Mouse (Mus musculus) limb, embryonic 10.5 days (tissue): Measurements from ENCODE around the gene Nprl2. TPM values are rescaled to one million over a fixed set of nuclear protein-coding genes. Genes with fewer than 3 reads are reported as not detected.
A peak's percentile ranks its signal among the peaks of the same experiment; 100 is the strongest.

ENCODE experiments used
- DNase-seq: peaks from one replicate; pipeline ENCODE4 v3.0.0-alpha.2; 2017; ENCODE audit warnings: low spot score
- H3K27ac ChIP-seq: fragments of 300-500 bp; sonication (generic); 2 replicates; pipeline ENCODE4 v1.5.1; 2016; ENCODE audit warnings: mild to moderate bottlenecking
- H3K27me3 ChIP-seq: fragments of 300-500 bp; sonication (generic); 2 replicates; pipeline ENCODE4 v1.6.1; 2016; ENCODE audit warnings: low read depth, mild to moderate bottlenecking; ENCODE audit not compliant: poor library complexity, severe bottlenecking
- H3K36me3 ChIP-seq: fragments of 300-500 bp; sonication (generic); 2 replicates; pipeline ENCODE4 v1.6.1; 2016; ENCODE audit warnings: mild to moderate bottlenecking, moderate library complexity
- H3K4me1 ChIP-seq: fragments of 300-500 bp; sonication (generic); 2 replicates; pipeline ENCODE4 v1.6.1; 2016
- H3K4me3 ChIP-seq: fragments of 300-500 bp; sonication (generic); 2 replicates; pipeline ENCODE4 v1.5.1; 2016; ENCODE audit warnings: mild to moderate bottlenecking, moderate library complexity
- H3K9me3 ChIP-seq: fragments of 300-500 bp; sonication (generic); replicated peaks from 2 replicates; pipeline ENCODE4 v1.6.1; 2016; ENCODE audit warnings: mild to moderate bottlenecking
- WGBS: fragments of 180-500 bp; shearing (Covaris S2); methylation state at CpG from one replicate; pipeline ENCODE4 v1.1.7; 2016; 5-methylcytosine and 5-hydroxymethylcytosine counted together
- polyA plus RNA-seq: library from polyadenylated mRNA; unstranded; fragments of >200 nt; fragmentation: Nextera tagmentation; extraction: Ambion mirVana; gene quantifications from 2 replicates; pipeline ENCODE4 v1.2.1, GENCODE M21; 2016

Nprl2 gene
- polyA plus RNA-seq = 34.0 and 37.3 TPM in 2 replicates

DNA sequence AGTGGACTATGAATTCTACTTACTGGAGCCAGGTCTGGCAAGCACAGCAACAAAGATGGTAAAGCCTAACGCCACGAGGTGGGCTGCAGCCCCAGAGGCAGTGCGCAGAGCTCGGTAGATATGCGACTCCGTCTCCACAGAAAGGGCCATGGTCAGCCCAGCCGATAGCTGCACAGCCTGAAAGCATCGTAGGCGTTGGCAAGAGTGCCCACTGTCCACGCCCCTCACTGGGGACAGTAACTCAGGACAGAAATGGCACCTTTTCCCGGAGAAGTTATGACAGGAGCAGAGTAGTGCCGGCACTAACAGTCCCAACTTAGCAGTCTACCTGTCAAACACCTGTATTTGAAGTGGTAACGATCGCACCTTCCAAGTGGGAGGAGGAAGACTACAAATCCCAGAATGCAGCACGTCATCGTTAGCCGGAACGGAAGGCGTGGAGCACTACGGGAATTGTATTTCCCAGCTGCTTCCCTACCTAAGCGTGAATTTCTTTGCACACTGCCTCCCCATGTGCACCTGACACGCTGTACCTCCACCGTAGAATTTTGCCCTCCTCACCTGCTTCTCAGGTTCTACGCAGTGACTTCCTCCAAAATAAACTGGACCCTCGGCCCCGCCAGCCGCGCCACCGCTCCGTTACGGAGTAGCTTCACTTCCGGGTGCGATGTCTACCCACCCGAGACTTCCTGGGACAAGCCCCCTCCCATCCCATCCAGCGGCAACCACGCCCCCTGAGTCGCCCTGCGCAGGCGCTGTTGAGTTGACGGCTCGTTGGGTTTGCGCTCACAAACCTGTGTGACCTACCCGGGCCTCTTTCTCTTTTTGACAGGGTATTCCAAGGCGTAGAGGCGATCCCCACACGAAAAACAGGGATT, at the start of gene Nprl2, which contains the start of gene Cyb561d2:
Gene Nprl2, plus strand, starts transcription at position 753 of the 878 bp plus-strand sequence.
Gene Cyb561d2, minus strand, starts transcription at position 720 of the 878 bp plus-strand sequence.
- Histone ChIP-seq H3K27me3 (no peaks in the 10 kb centered on the region), H3K4me1 (peaks cover 48% of the 10 kb centered on the region), H3K9me3 (no peaks in the 10 kb centered on the region), H3K4me3 (peak within 1 kb of the TSS; percentile 68), H3K27ac (peak within 1 kb of the TSS; percentile 75), H3K36me3 (peaks cover 60% of the 10 kb centered on the region)
- peak; percentile 96 for DNase-seq
- under 1% methylated on average over 46 of the region's 46 CpGs for WGBS

- Histone ChIP-seq H3K4me3 (no peak overlapping the region), H3K27ac (no peak overlapping the region)
- WGBS = 49% methylated on average over 1 of the region's 1 CpGs
Observed at GRCm38 (mm10) chr9:107493511-107493910, 48.5 kb upstream of the Nprl2 start.

GRCm38 (mm10) chr9:107494238-107494637, 47.8 kb upstream of the Nprl2 start:
- H3K4me3 ChIP-seq = no peak overlapping the region
- H3K4me1 ChIP-seq = peaks cover 4% of the 10 kb centered on the region; the same call in 1 of the 2 replicates
- H3K27me3 ChIP-seq = peaks cover 47% of the 10 kb centered on the region; the same call in 1 of the 2 replicates
- H3K9me3 ChIP-seq = no peaks in the 10 kb centered on the region
- DNase-seq = no peak
- 80% methylated on average over 12 of the region's 12 CpGs for WGBS
- no peaks in the 10 kb centered on the region for H3K36me3 ChIP-seq
- no peak overlapping the region for H3K27ac ChIP-seq

More at GRCm38 (mm10) chr9:107493511-107493910, 48.5 kb upstream of the Nprl2 start:
- Histone ChIP-seq H3K27me3 (peaks cover 51% of the 10 kb centered on the region; the same call in 1 of the 2 replicates), H3K4me1 (peaks cover 4% of the 10 kb centered on the region; the same call in 1 of the 2 replicates), H3K36me3 (no peaks in the 10 kb centered on the region), H3K9me3 (no peaks in the 10 kb centered on the region)
- DNase-seq = no peak

GRCm38 (mm10) chr9:107496359-107496758, 45.7 kb upstream of the Nprl2 start:
- DNase-seq = no peak
- no peaks in the 10 kb centered on the region for H3K9me3 ChIP-seq
- WGBS = 86% methylated on average over 3 of the region's 3 CpGs
- peaks cover 38% of the 10 kb centered on the region; the same call in 1 of the 2 replicates for H3K27me3 ChIP-seq
- H3K4me3 ChIP-seq = no peak overlapping the region
- peaks cover 4% of the 10 kb centered on the region; the same call in 1 of the 2 replicates for H3K4me1 ChIP-seq
- H3K27ac ChIP-seq = no peak overlapping the region
- no peaks in the 10 kb centered on the region for H3K36me3 ChIP-seq

- peaks cover 11% of the 10 kb centered on the region for H3K4me1 ChIP-seq
- DNase-seq = no peak
- WGBS = 76% methylated on average over 3 of the region's 3 CpGs
- H3K27me3 ChIP-seq = peaks cover 40% of the 10 kb centered on the region
- no peaks in the 10 kb centered on the region for H3K36me3 ChIP-seq
- no peak overlapping the region for H3K4me3 ChIP-seq
- H3K27ac ChIP-seq = no peak overlapping the region
- no peaks in the 10 kb centered on the region for H3K9me3 ChIP-seq
Observed at GRCm38 (mm10) chr9:107500708-107501286, 41.2 kb upstream of the Nprl2 start.

DNA sequence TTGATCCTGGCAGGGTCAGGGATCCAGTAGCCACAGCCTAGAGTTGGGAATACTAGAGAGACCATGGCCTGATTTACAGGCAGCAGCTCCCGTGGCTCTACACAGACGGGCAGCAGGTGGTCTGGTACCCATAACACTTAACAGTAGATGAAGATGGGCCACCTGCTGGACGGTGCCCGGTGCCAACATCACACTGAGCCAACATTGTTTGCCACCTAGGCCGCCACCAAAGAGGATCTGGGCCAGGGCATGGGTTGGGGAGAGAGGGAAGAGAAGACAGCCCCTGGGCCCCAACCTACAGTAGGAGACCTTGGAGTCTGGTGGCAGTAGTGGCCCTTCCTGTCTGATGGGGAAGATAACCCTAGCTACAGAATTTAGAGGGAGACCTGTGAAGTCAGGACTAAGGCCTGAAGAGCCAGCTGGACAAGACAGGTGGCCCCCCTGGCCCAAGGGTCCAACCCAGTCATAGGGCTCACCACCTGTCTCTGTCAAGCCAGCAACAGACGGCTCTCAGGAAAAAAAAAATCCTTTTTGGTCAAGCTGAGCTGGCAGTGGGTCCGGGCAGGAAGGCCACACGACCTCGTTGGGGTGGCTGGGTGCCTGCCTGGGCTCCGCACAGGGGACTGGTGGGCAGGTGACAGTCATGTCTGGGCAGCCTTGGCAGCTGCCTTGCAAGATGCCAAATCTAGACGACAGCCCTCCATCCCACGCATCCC, 39.7 kb upstream of the Nprl2 start:
- 92% methylated on average over 12 of the region's 12 CpGs for WGBS
- Histone ChIP-seq H3K4me3 (no peak overlapping the region), H3K27ac (no peak overlapping the region), H3K4me1 (peaks cover 11% of the 10 kb centered on the region), H3K36me3 (no peaks in the 10 kb centered on the region), H3K27me3 (peaks cover 52% of the 10 kb centered on the region), H3K9me3 (no peaks in the 10 kb centered on the region)
- no peak for DNase-seq

- Histone ChIP-seq H3K27me3 (peaks cover 78% of the 10 kb centered on the region), H3K27ac (no peak overlapping the region), H3K4me3 (no peak overlapping the region), H3K4me1 (peaks cover 16% of the 10 kb centered on the region), H3K9me3 (no peaks in the 10 kb centered on the region), H3K36me3 (no peaks in the 10 kb centered on the region)
- WGBS = 69% methylated on average over 19 of the region's 19 CpGs
- no peak for DNase-seq
Observed at GRCm38 (mm10) chr9:107504662-107505537, 37.1 kb upstream of the Nprl2 start.

DNA sequence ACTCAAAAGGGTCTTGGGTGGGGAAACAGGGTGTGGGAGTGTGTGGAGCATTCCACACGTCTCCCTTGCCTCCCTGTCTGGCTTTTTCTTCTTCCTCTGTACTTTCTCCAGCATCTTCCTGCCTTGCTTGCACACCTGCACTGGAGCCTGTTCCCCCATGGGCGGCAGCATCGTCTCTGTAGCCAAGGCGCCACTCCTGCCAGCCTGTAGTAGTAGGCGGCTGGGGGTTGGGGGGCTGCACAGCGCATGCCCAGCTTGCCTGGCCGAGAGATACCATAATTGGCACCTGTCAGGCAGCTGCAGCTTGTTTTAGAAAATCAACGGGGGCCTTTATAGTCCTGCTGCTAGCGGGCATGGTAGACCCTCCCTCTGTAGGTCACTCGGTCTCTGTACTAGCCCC, 33.8 kb upstream of the Nprl2 start:
- WGBS = 57% methylated on average over 10 of the region's 10 CpGs
- H3K4me1 ChIP-seq = peaks cover 29% of the 10 kb centered on the region

DNA sequence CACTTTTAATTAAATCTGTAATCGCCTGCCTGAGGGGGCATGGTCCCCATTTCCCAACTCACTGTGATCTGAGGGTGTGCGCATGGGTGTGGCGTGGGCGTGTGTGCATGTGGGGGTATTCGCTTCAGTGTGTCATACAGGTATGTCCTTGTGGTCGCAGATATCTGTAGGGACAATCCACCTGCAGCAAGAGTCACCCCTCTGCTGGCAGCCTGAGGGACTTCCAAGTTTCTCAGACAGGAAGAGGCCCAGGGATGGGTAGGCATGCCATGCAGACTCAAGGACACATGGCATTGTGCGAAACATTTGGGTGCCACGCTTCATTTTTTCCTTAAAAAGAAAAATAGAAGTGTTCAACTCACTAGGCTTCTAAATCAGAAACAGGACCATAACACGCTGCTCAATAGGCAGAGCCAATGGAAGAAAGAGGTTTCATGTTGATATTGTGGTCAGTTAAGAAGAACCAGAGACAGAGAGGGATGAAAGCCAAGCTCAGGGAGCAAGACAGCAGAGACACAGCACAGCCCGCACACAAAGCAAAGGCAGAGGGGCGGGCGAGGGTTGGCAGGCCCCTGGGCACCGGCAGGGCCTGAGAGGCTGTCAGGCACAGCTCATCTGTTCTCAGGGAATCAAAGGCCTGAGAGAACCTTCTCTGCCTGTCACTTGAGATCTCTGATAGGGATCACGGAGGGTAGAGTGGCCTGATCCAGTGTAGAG, 31.5 kb upstream of the Nprl2 start:
- no peaks in the 10 kb centered on the region for H3K9me3 ChIP-seq
- peaks cover 20% of the 10 kb centered on the region for H3K4me1 ChIP-seq
- no peaks in the 10 kb centered on the region for H3K36me3 ChIP-seq
- WGBS = 80% methylated on average over 14 of the region's 14 CpGs
- peaks cover 89% of the 10 kb centered on the region for H3K27me3 ChIP-seq
- no peak overlapping the region for H3K4me3 ChIP-seq
- no peak overlapping the region for H3K27ac ChIP-seq
- no peak for DNase-seq

More for the DNA sequence above, 33.8 kb upstream of the Nprl2 start:
- DNase-seq = no peak
- Histone ChIP-seq H3K36me3 (no peaks in the 10 kb centered on the region), H3K27me3 (peaks cover 90% of the 10 kb centered on the region), H3K4me3 (no peak overlapping the region), H3K9me3 (no peaks in the 10 kb centered on the region), H3K27ac (no peak overlapping the region)

- 49% methylated on average over 8 of the region's 8 CpGs for WGBS
- no peak for DNase-seq
- peaks cover 84% of the 10 kb centered on the region for H3K27me3 ChIP-seq
- H3K27ac ChIP-seq = no peak overlapping the region; the same call in 1 of the 2 replicates
- H3K9me3 ChIP-seq = no peaks in the 10 kb centered on the region
- H3K4me1 ChIP-seq = peaks cover 18% of the 10 kb centered on the region
- H3K4me3 ChIP-seq = no peak overlapping the region
- H3K36me3 ChIP-seq = no peaks in the 10 kb centered on the region
Observed at GRCm38 (mm10) chr9:107511436-107511835, 30.6 kb upstream of the Nprl2 start.

DNA sequence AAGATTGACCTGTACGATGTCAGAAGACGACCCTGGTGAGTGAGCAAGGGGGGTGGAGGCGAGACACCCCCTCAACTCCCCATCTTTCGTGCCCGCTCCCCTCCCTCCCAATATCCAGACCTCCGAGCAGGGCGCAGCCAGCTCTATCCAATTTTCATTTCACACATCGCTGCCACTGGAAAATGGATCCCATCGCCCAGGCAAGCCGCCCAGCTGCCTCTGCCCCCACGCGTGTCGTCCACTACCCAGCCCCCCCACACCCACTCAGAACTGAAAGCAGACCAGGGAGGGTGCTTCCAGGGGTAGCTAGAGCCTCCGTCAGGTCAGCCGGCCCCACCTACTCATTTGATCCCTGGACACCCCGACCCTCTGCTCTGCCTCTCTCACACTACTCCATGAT, 29.7 kb upstream of the Nprl2 start:
- Histone ChIP-seq H3K9me3 (no peaks in the 10 kb centered on the region), H3K36me3 (no peaks in the 10 kb centered on the region), H3K4me3 (no peak overlapping the region), H3K27ac (no peak overlapping the region), H3K4me1 (peaks cover 25% of the 10 kb centered on the region), H3K27me3 (peaks cover 84% of the 10 kb centered on the region)
- no peak for DNase-seq
- WGBS = 87% methylated on average over 16 of the region's 16 CpGs
